Mouse (Mus musculus): ENCODE data around the gene Rab11a. TPM values are rescaled to one million over a fixed set of nuclear protein-coding genes. Genes with fewer than 3 reads are reported as not detected.
"Not testable (repeated sequence)": the region's sequence is repeated elsewhere in the genome, so short reads cannot be mapped to it uniquely, and the experiment has no call there.

Gene Rab11a
- polyA plus RNA-seq, 2 experiments = 243 to 434 TPM

DNA sequence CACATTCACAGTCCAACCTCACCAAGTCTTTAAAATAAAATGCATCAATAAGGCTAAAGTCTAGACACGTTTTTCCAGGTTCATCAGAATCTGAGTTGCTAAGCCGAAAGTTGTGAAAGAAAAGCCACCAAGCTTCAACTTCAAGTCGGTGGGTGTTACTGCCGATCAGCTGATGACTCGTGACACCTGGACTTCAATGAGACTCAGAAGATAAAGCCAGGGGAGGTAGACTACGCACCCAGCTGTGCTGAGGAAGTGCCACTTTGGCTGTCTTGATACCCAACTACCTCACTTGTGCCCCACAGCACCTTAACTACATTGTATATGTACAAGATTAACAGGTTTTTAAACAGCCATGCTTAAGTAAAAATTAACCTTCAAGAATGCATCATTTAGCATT lies 3.4 kb downstream of the Rab11a start:
- Histone ChIP-seq H3K27ac (replicated peaks; ENCODE audit: low read depth, low read length) (no peak overlapping the region), H3K4me2 (replicated peaks; ENCODE audit: low read depth, low read length, severe bottlenecking) (no peak overlapping the region), H3K36me3 (ENCODE audit: control insufficient read depth, insufficient read depth, low read length) (no peaks in the 10 kb centered on the region), H3K9me3 (ENCODE audit: control insufficient read depth, low read length) (no peaks in the 10 kb centered on the region), H3K4me1 (ENCODE audit: control insufficient read depth, insufficient read depth, low read length) (peaks cover 6% of the 10 kb centered on the region; the same call in 1 of the 2 replicates), H3K27me3 (ENCODE audit: control insufficient read depth, insufficient read depth, low read length) (no peaks in the 10 kb centered on the region), H3K9ac (ENCODE audit: low read depth, low read length, severe bottlenecking) (no peak overlapping the region), H3K4me3 (replicated peaks; ENCODE audit: low read length) (no peak overlapping the region)
- TF ChIP-seq POLR2A (IDR thresholded peaks at IDR 0.05; ENCODE audit: borderline replicate concordance, extremely low read depth, insufficient read depth, insufficient read length) = no peak
- ATAC-seq (ENCODE audit: low FRiP score, low read depth) = no peak
- WGBS = 69% methylated on average over 6 of the region's 6 CpGs
- no peak for DNase-seq (ENCODE audit: low spot score)

DNA sequence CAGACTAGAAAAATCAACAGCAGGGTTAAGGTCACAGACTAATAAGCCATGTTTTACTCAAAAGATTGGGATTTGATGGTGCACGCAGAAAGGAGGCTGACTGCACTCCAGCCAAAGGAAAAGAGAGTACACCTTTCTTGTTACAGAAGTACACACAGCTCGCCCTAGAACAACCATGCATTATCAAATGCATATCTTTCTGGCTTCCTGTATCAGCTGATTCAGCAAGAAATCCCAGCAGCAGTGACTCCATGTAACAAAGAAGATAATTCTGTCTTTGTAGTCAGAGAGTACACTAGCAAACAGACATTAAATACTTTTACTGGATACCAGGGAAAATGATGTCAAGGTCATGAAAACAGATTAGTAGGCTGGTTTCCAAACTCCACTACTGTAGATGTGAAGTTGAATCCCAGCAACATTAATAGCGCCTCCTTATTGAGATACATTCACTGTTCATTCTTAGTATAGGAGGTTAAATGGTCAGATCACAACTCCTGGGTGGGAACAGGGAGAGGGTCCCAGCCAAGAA lies 6.5 kb downstream of the Rab11a start:
- ATAC-seq (ENCODE audit: low FRiP score, low read depth) = no peak
- Histone ChIP-seq H3K36me3 (ENCODE audit: control insufficient read depth, insufficient read depth, low read length) (peaks cover 17% of the 10 kb centered on the region), H3K4me3 (replicated peaks; ENCODE audit: low read length) (no peak overlapping the region), H3K27me3 (ENCODE audit: control insufficient read depth, insufficient read depth, low read length) (no peaks in the 10 kb centered on the region), H3K9me3 (ENCODE audit: control insufficient read depth, low read length) (no peaks in the 10 kb centered on the region), H3K27ac (replicated peaks; ENCODE audit: low read depth, low read length) (no peak overlapping the region), H3K4me1 (ENCODE audit: control insufficient read depth, insufficient read depth, low read length) (peaks cover 4% of the 10 kb centered on the region; the same call in 1 of the 2 replicates), H3K9ac (ENCODE audit: low read depth, low read length, severe bottlenecking) (no peak overlapping the region), H3K4me2 (replicated peaks; ENCODE audit: low read depth, low read length, severe bottlenecking) (no peak overlapping the region)
- DNase-seq (ENCODE audit: low spot score) = no peak
- WGBS = 92% methylated on average over 3 of the region's 3 CpGs
- TF ChIP-seq POLR2A (IDR thresholded peaks at IDR 0.05; ENCODE audit: borderline replicate concordance, extremely low read depth, insufficient read depth, insufficient read length) = no peak

DNA sequence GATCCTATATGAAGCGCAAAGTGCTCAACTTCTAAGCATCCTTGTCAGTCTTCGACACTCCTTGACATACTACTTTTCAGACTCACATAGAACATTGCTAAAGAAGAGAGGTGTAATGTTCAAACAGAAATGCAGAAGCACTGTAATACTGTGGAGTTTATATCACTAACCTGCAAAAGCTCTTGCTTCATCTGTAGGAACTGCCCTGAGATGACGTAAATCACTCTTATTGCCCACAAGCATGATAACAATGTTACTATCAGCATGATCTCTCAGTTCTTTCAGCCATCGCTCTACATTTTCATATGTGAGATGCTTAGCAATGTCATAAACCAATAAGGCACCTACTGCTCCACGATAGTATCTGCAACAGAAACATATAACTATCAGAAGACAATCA lies 11.1 kb downstream of the Rab11a start:
- Histone ChIP-seq H3K9ac (ENCODE audit: low read depth, low read length, severe bottlenecking) (no peak overlapping the region), H3K36me3 (ENCODE audit: control insufficient read depth, insufficient read depth, low read length) (peaks cover 38% of the 10 kb centered on the region), H3K9me3 (ENCODE audit: control insufficient read depth, low read length) (no peaks in the 10 kb centered on the region), H3K4me1 (ENCODE audit: control insufficient read depth, insufficient read depth, low read length) (no peaks in the 10 kb centered on the region), H3K4me2 (replicated peaks; ENCODE audit: low read depth, low read length, severe bottlenecking) (no peak overlapping the region), H3K27me3 (ENCODE audit: control insufficient read depth, insufficient read depth, low read length) (no peaks in the 10 kb centered on the region), H3K27ac (replicated peaks; ENCODE audit: low read depth, low read length) (no peak overlapping the region), H3K4me3 (replicated peaks; ENCODE audit: low read length) (no peak overlapping the region)
- 98% methylated on average over 5 of the region's 5 CpGs for WGBS
- no peak for ATAC-seq (ENCODE audit: low FRiP score, low read depth)
- TF ChIP-seq POLR2A (IDR thresholded peaks at IDR 0.05; ENCODE audit: borderline replicate concordance, extremely low read depth, insufficient read depth, insufficient read length) = no peak
- DNase-seq (ENCODE audit: low spot score) = no peak

DNA sequence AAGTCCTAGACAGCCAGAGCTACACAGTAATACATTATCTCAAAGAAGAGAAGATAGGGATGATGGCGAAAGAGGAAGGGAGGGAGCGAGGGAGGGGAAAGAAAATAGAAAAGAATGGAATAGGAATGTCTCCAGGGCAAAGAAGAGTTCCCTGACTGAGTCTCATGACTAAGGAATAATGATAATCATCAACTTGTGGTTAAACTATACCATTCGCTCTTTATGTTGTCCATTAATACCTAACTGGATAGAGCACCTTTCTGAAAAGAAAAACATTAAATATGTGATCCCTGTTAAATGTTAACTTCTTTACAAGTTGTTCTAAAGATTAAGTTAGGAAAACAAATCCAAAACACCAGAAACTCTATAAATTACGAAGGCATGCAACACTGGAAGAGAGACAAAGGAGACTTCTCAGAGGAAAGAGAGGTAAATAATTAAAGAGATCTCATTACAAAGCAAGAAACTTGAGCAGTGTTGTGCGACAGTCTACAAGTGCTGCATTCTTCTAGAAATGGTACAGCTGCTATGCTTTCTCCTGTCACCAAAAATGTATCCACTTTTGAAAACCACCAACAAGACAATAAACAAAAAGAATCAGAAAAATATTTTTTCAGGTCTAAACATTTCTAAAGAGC lies 17.9 kb downstream of the Rab11a start:
- no peak for TF ChIP-seq POLR2A (IDR thresholded peaks at IDR 0.05; ENCODE audit: borderline replicate concordance, extremely low read depth, insufficient read depth, insufficient read length)
- no peak overlapping the region for H3K4me2 ChIP-seq (replicated peaks; ENCODE audit: low read depth, low read length, severe bottlenecking)
- 79% methylated on average over 5 of the region's 5 CpGs for WGBS
- H3K27ac ChIP-seq (replicated peaks; ENCODE audit: low read depth, low read length) = no peak overlapping the region
- H3K4me3 ChIP-seq (replicated peaks; ENCODE audit: low read length) = no peak overlapping the region
- DNase-seq (ENCODE audit: low spot score) (no peak), ATAC-seq (ENCODE audit: low FRiP score, low read depth) (no peak)
- H3K27me3 ChIP-seq (ENCODE audit: control insufficient read depth, insufficient read depth, low read length) = no peaks in the 10 kb centered on the region
- H3K9ac ChIP-seq (ENCODE audit: low read depth, low read length, severe bottlenecking) = no peak overlapping the region
- H3K9me3 ChIP-seq (ENCODE audit: control insufficient read depth, low read length) = no peaks in the 10 kb centered on the region
- no peaks in the 10 kb centered on the region for H3K4me1 ChIP-seq (ENCODE audit: control insufficient read depth, insufficient read depth, low read length)
- peaks cover 36% of the 10 kb centered on the region for H3K36me3 ChIP-seq (ENCODE audit: control insufficient read depth, insufficient read depth, low read length)

DNA sequence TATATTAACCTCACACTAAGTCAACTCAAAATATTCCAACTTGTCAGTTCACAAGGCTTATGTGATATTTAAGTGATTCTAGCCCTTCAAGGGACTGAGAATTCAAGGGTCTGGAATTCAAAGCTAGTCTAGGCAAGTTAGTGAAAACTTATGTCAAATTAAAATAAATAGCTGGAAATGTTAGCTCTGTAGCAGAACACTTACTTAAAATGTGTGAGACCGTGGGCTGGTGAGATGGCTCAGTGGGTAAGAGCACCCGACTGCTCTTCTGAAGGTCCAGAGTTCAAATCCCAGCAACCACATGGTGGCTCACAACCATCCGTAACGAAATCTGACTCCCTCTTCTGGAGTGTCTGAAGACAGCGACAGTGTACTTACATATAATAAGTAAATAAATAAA lies 27.3 kb downstream of the Rab11a start:
- WGBS = 93% methylated on average over 3 of the region's 5 CpGs
- H3K9ac ChIP-seq (ENCODE audit: low read depth, low read length, severe bottlenecking); H3K4me1 ChIP-seq (ENCODE audit: control insufficient read depth, insufficient read depth, low read length); H3K27me3 ChIP-seq (ENCODE audit: control insufficient read depth, insufficient read depth, low read length); DNase-seq (ENCODE audit: low spot score); H3K27ac ChIP-seq (replicated peaks; ENCODE audit: low read depth, low read length); H3K4me3 ChIP-seq (replicated peaks; ENCODE audit: low read length); ATAC-seq (ENCODE audit: low FRiP score, low read depth); H3K4me2 ChIP-seq (replicated peaks; ENCODE audit: low read depth, low read length, severe bottlenecking); H3K9me3 ChIP-seq (ENCODE audit: control insufficient read depth, low read length): not testable (repeated sequence)
- peaks cover 18% of the 10 kb centered on the region for H3K36me3 ChIP-seq (ENCODE audit: control insufficient read depth, insufficient read depth, low read length)
